Mouse (Mus musculus) left cerebral cortex, adult 18-20 months (tissue): ENCODE results near the gene Ntm. TPM values are rescaled to one million over a fixed set of nuclear protein-coding genes. Genes with fewer than 3 reads are reported as not detected.

Experiments
- DNase-seq, 2 experiments: peaks; one replicate each; pipeline ENCODE4 v3.0.0; 2021 to 2022; ENCODE audit warnings: low spot score in 2 of 2, mixed read lengths in 1 of 2
- total RNA-seq, 2 experiments: library from RNA; stranded (reverse); gene quantifications; 2 replicates each; pipeline ENCODE4 v1.2.3; 2021

The Ntm gene
- total RNA-seq, 2 experiments from 2014 or later = 250 to 265 TPM

- no peak for DNase-seq
Measured at GRCm38 (mm10) chr9:29594537-29595294, 368.2 kb downstream of the Ntm start.

DNA sequence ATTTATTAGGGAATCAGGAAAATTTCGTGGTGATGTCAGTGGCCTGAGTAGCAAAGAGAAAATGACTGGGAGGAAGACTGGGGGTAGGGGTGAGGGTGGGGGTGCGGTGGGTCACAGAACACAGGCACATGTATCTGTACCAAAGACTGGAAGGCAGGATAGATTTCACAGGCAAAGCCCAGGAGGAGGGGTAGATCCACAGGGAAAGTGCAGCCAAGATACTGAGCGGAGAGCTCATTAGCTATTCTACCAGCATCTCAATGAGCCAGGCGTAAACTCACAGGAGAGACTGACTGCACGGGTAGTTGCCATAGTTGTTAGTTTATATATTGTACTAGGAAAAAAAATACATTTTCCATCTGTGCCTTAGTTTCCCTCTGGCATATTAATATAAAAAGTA lies 375.6 kb downstream of the Ntm start:
- DNase-seq = no peak

GRCm38 (mm10) chr9:29586381-29586770 lies 376.6 kb downstream of the Ntm start:
- DNase-seq = no peak

- DNase-seq = peak; percentile 77 to 78
Measured at GRCm38 (mm10) chr9:29585746-29586380, 377.1 kb downstream of the Ntm start.

GRCm38 (mm10) chr9:29578226-29578625 lies 384.7 kb downstream of the Ntm start:
- no peak for DNase-seq

DNA sequence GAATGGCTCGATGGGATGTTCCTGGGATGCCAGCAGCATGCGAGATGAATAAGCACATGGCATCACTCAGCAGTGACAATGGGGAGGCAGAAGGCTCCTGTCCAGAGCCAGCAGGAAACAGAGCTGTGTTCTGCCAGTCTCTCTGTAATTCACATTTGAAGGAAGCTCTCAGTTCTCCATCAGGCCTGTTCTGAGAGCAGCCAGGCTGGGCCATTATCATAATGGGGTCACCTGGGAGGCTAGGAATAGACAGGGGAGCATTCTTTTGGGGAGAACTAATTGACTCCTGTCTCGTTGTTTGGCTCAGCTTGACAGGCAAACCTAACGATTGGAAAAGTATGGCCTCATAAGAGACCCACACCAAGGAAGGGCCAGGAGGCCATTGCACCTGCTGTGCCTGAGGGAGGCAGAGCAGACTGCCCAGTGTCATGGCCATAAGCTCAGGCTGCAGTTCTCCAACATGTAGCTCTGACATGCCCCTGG lies 386.8 kb downstream of the Ntm start:
- DNase-seq = no peak

DNA sequence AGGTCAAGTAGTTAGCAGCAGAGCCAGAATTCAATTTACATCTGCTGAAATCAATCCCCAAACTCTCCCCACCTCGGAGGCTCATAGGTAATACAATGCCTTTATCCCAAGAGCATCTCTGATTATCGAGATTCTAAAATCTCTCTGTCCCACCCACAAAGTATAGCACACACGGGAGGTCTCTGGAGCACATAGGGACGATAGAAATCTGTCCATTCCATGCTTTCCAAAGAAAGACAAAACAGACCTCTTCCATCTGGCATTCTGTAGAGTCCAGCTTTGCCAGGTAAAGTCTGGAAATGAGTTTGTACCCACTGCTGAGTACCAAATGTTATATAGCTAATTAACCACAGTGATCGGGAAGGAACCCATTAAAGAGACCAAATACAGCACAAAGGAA lies 388.4 kb downstream of the Ntm start:
- no peak for DNase-seq

- no peak for DNase-seq
Measured at GRCm38 (mm10) chr9:29568571-29568970, 394.4 kb downstream of the Ntm start.

- DNase-seq = peak in 1 of 2 experiments; percentile 30
Measured at GRCm38 (mm10) chr9:29562419-29563071, 400.4 kb downstream of the Ntm start.

GRCm38 (mm10) chr9:29558915-29559314 lies 404.0 kb downstream of the Ntm start:
- no peak for DNase-seq

- DNase-seq = no peak
Measured at GRCm38 (mm10) chr9:29550582-29550981, 412.4 kb downstream of the Ntm start.

DNA sequence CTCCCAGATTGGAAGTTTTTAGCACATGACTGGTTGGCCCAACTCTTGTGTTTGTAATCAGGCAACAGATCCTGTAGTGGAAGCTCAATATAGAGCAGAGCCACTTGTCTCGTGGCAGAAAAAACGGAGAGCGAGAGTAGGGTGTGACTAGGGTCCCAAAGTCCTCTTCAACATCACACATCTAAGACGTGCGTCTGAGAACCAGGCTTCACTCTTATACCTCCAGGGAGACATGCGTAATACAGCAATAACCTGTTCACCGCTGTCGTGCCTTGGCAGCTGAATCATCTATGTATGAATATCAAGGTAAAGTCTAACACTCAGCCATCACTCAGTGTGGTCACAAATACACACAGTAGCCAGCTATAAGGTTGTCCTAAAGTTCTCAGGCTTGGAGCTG lies 412.8 kb downstream of the Ntm start:
- DNase-seq = no peak

DNA sequence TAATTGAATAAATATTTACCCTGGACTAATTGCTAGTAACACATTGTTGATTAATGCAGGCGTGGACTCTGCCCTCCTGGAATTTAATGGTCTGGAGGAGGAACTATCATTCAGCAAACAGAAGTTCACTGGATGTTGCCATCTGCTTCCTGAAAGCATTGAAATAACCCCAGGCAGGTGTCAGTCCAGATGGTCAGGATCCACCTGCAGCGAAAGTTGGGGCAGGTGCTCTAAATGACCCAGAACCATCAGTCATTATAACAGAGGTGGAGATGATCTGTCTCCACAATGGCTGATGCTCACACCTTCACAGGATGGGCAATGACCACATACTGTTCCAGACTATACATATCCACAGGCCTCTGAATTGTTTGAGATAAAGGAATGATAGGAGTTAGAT lies 426.5 kb downstream of the Ntm start:
- DNase-seq = no peak

- DNase-seq = no peak
Measured at GRCm38 (mm10) chr9:29534773-29535172, 428.2 kb downstream of the Ntm start.

DNA sequence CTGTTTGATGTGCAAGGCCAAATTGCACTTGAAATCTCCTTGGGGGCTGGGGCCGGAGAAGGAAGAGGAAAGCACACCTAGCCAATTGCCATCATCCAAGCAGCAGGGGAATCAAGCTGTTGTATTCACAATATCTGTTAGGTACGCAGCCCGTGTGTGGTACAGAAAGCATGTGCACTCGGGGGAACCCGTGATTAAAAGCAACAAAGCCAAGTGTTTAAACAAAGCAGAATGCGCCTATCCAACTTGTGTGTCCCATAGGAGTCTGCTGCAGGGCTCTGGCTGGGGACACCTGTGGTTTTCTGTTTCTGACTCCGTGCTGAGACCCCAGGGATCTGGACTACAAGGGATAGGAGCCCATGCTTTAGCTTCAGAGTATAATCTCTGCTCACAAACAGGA lies 428.6 kb downstream of the Ntm start:
- DNase-seq = no peak

DNA sequence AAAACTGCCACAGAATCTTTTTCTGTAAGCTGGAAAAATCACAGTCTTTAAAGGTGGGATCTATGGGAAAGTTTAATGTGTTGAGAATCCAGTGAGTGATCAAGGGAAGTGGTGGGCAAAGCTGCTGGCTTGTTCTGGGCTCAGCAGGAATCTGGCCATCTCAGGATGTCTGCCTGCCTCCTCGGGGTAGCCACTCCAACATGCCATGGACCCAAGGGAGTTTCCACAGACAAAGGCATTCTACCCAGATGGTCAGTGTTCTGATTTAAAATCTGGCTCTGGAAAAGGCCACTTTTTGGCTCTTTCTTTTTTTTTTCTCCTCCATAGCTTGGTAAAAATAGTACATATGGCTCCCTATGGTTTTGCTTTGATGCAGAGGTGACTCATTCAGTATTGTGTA lies 429.4 kb downstream of the Ntm start:
- DNase-seq = no peak

- peak; percentile 60 for DNase-seq
Measured at GRCm38 (mm10) chr9:29531147-29531917, 431.6 kb downstream of the Ntm start.

- DNase-seq = no peak
Measured at GRCm38 (mm10) chr9:29524109-29524508, 438.8 kb downstream of the Ntm start.

- no peak for DNase-seq
Measured at GRCm38 (mm10) chr9:29523221-29523620, 439.7 kb downstream of the Ntm start.

DNA sequence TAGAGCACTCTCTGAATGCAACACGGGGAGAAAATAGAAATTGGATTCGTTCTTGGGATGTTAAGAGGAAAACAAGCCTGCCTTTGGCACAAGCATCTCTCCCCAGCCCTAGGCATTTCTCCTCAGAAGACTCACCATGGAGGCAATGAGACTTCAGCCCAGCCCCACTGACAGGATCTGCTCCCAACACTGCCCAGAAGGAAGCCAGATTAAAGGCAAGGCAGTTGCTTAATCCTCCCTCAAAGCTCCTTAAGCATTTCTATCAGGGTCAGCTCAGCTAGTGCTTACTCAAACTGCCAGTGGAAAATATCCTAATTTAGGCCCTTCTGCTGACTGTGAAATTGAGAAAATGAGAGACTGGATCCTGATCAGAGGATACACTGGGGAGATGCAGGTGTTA lies 443.8 kb downstream of the Ntm start:
- no peak for DNase-seq

- no peak for DNase-seq
Measured at GRCm38 (mm10) chr9:29516688-29517087, 446.3 kb downstream of the Ntm start.
